Mouse (Mus musculus) lung, adult 18-20 months (tissue): ENCODE measurements around the gene Slc4a4.

ENCODE experiments used
- DNase-seq, 2 experiments: peaks; one replicate each; pipeline ENCODE4 v3.0.0; 2022; ENCODE audit warnings: mixed read lengths in 2 of 2

Slc4a4 gene

GRCm38 (mm10) chr5:88917630-88918029, 31.0 kb downstream of the Slc4a4 start:
- no peak for DNase-seq

DNA sequence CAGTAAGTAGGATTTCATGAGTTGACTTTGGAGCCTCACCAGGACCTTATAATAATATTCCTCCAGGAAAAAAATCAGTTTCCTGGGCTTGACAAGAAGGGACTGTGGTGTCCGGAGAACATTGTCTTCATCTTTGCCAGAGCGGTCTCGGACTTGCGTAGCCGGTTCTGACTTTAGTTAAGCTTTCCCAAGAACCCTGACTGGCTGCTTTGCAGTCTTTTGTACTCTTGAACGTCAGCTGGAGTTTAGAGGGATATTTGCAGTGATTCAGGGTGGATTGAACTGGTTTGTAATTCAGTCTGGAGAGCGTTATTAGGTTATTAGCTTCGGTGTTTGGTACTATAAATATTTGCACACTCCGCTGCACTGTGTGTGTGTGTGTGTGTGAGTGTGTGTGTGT, 31.9 kb downstream of the Slc4a4 start:
- DNase-seq = no peak

GRCm38 (mm10) chr5:88925576-88925975, 39.0 kb downstream of the Slc4a4 start:
- no peak for DNase-seq

GRCm38 (mm10) chr5:88928201-88928916, 41.7 kb downstream of the Slc4a4 start:
- DNase-seq = peak; percentile 31 to 42

GRCm38 (mm10) chr5:88929392-88930094, 42.9 kb downstream of the Slc4a4 start:
- peak; percentile 91 to 93 for DNase-seq

- DNase-seq = no peak
Observed at GRCm38 (mm10) chr5:88930129-88930528, 43.5 kb downstream of the Slc4a4 start.

- no peak for DNase-seq
Observed at GRCm38 (mm10) chr5:88930611-88931010, 44.0 kb downstream of the Slc4a4 start.

DNA sequence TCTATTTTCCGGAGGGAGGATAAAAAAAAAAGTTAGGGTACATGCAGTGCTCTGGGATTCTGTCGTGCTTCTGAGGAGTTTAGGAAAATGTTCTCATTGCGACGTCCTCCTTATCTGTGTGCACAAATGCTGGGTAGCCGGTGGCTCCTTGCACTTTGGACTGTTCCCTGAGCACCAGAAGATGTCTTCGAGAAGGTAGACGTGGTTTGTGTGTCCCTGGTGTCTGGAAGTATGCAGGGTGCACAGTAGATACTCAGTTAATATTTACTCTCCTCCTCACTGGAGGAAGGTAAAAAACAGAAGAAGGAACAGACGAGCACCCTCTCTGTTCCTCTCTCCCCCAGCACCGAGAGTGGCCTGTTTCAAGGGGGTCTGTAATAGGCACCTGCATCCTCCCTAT, 44.6 kb downstream of the Slc4a4 start:
- DNase-seq = no peak

GRCm38 (mm10) chr5:88933454-88933853, 46.8 kb downstream of the Slc4a4 start:
- DNase-seq = no peak

GRCm38 (mm10) chr5:88933946-88934345, 47.3 kb downstream of the Slc4a4 start:
- no peak for DNase-seq

GRCm38 (mm10) chr5:88938208-88938607, 51.6 kb downstream of the Slc4a4 start:
- DNase-seq = peak; percentile 28 to 41

DNA sequence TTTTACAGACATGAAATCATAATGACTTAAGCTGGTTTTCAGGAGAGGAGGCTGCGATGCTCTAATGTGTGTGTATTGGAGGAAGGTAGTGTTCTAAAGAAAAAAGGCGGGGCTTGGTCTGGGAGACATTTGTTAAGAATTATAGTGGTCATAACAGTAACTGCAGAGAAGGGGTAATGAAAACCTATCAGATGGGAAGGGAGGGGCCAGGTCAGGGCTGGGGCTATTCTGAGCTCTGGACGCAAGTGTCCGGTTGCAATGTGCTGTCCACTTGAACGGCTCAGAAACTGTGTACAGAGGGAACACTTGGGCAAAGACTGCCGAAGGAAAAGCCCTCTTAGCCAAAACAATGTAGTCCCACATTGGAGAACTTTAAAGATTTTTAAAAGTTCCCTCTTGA, 52.5 kb downstream of the Slc4a4 start:
- DNase-seq = peak in 1 of 2 experiments; percentile 18

GRCm38 (mm10) chr5:88939782-88940181, 53.2 kb downstream of the Slc4a4 start:
- DNase-seq = no peak

GRCm38 (mm10) chr5:88941905-88942304, 55.3 kb downstream of the Slc4a4 start:
- no peak for DNase-seq

DNA sequence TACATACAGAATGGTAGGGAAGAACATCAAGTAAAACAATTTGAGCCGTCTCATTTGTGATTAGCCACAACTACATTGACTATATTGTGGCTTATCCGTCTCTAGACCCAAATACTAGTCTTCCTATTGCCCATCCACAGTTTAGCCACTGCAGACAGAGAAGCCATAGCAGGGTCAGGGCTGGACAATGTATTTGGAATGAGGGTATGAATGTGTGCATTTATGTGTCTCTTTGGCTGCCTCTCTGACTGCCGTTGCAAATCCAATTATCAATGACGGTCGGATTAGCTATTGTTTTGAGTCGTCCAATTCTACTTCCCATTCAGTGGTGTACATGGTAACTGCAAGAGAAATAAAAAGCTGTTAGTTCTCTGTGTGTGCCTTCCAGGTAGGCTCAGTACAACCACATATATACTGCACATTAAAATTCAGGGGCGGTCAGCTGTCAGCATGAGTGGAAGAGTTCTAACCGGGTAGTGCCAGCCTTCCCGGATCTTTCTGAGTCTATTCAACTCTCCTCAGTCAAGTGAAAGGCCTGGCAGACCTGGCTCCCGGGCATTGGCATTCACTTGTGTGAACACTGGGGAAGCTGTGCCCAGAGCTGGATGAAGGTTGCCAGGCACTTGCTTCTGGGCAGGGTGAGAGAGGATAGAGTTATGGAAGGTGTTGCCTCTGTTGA, 59.2 kb downstream of the Slc4a4 start:
- DNase-seq = no peak

- DNase-seq = peak in 1 of 2 experiments; percentile 14
Observed at GRCm38 (mm10) chr5:88950337-88950736, 63.7 kb downstream of the Slc4a4 start.

DNA sequence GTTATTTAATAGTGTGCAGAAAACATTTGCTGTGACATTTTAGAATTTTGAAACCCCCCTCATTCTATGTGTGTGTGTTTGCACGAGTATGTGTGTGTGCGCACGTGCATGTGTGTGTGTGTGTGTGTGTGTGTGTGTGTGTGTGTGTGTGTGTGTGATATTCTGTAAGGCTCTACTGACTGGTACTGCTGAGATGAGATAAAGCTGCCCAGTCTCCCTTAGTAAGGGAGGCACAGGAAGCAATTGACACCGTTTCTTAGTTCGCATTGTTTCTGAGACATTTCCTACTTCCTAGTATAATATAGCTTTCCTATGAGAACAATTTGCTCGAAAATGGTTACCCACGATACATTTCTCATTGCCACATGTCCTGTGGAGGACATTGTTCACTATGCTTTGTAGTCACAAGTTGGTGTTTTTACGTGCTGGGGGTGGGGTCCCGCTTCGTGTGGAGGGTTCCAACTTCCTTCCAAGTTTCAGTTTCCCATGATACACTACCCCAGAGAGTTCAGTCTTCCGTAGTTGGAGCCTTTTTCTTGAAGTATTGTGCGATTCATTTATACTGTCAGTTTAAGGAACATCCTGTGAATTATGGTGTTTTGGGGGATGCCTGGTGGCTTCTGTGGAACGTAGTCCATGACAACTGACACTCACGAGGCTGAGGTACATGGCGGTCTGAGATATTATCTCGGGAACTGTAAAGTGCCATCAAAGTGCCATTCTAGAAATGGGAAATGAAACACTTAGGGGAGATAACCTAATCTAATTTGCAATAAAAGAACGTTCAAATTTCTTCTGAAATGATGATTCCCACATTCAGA, 66.3 kb downstream of the Slc4a4 start:
- no peak for DNase-seq

- no peak for DNase-seq
Observed at GRCm38 (mm10) chr5:88957735-88958134, 71.1 kb downstream of the Slc4a4 start.

DNA sequence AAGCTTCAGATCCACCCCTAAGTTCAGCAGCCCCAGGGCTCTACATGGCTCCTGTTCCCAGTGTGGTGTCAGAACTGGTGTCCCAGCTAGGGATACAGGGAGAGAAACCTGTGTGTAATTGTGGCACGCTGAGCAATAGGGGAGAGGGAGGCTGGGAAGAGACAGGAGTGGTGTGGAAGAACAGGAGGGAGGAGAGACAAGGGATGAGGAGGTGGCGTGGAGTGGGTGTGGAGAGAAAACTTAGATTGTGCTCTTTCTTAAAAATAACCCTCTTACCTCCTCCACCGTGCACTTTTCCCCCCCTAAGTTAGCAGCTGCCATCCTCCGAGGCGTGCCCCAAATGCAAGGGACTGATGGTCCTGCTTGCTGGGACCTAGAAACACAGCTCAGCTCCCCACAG, 72.3 kb downstream of the Slc4a4 start:
- no peak for DNase-seq

DNA sequence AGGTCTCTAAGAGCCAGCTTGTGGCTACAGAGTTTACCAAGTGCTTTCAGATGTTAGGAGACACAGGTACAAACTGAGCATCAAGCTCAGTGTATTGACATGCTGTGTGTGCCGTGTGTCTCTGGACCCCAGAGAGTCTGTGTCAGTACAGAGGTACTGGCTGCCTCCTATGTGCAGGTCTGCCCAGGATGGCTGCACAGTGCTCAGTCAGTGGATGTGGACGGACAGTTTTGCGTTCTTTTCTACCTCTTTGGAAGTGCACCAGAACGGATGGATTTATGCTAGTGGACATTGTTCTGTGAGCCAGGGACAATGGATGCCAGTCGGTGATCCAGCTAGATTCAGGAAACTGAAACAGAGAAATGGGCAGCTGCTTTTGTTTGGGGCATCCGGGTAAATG, 72.8 kb downstream of the Slc4a4 start:
- no peak for DNase-seq

DNA sequence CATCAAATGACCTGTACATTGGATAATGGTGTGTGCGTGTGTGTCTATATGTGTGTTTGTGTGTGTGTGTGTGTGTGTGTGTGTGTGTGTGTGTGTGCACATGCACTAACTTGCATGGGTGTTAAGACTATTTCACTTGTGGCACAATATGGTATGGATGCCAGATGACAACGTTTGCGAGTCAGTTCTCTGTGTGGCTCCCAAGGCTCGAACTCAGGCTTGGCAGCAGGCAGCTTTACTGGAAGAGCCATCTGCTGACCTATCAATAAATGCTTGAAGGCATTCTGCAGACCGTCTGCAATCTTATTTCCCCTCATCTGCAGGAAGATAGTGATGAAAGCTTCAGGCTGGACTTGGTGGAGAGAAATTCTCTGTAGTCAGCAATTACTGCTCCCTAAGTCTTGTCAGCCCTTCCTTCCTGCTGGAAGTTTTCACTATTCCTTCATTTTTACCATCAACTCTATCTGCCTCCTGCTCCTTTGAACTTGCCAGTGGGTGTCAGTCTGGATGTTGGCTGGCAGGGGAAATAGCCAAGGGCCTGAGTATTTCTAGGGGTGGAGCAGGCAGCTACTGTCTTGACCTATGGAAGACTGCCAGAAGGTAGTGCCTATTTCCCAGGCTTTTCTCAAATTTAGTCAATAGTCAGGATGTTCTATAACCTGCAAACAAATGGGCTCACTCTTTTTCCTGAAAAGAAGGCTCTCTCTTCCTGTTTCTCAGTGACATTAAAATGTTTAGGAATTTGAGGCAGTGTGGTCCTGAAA, 73.9 kb downstream of the Slc4a4 start:
- DNase-seq = no peak

GRCm38 (mm10) chr5:88961351-88961761, 74.7 kb downstream of the Slc4a4 start:
- no peak for DNase-seq
